Mouse (Mus musculus) embryonic facial prominence, embryonic 10.5 days (tissue): ENCODE results near the gene Dkk1. TPM values are rescaled to one million over a fixed set of nuclear protein-coding genes. Genes with fewer than 3 reads are reported as not detected.
"Not testable (repeated sequence)": the region's sequence is repeated elsewhere in the genome, so short reads cannot be mapped to it uniquely, and the experiment has no call there.

ENCODE experiments used
- DNase-seq: peaks from one replicate; pipeline ENCODE4 v3.0.0-alpha.2; 2017; ENCODE audit warnings: low spot score
- H3K27ac ChIP-seq: fragments of 300-500 bp; sonication (generic); replicated peaks from 2 replicates; pipeline ENCODE4 v1.5.1; 2016; ENCODE audit warnings: mild to moderate bottlenecking
- H3K27me3 ChIP-seq: fragments of 300-500 bp; sonication (generic); replicated peaks from 2 replicates; pipeline ENCODE4 v1.6.1; 2016; ENCODE audit warnings: low read depth, mild to moderate bottlenecking; ENCODE audit not compliant: poor library complexity, severe bottlenecking
- H3K36me3 ChIP-seq: fragments of 300-500 bp; sonication (generic); replicated peaks from 2 replicates; pipeline ENCODE4 v1.6.1; 2016; ENCODE audit warnings: mild to moderate bottlenecking, moderate library complexity
- H3K4me1 ChIP-seq: fragments of 300-500 bp; sonication (generic); 2 replicates; pipeline ENCODE4 v1.6.1; 2016
- H3K4me3 ChIP-seq: fragments of 300-500 bp; sonication (generic); 2 replicates; pipeline ENCODE4 v1.5.1; 2016; ENCODE audit warnings: mild to moderate bottlenecking, moderate library complexity
- H3K9me3 ChIP-seq: fragments of 300-500 bp; sonication (generic); 2 replicates; pipeline ENCODE4 v1.6.1; 2016; ENCODE audit warnings: mild to moderate bottlenecking
- WGBS: fragments of 180-500 bp; shearing (Covaris S2); methylation state at CpG from one replicate; pipeline ENCODE4 v1.1.7; 2016; 5-methylcytosine and 5-hydroxymethylcytosine counted together
- polyA plus RNA-seq: library from polyadenylated mRNA; unstranded; fragments of >200 nt; fragmentation: Nextera tagmentation; extraction: Ambion mirVana; gene quantifications from 2 replicates; pipeline ENCODE4 v1.2.1, GENCODE M21; 2016

The Dkk1 gene
- polyA plus RNA-seq: 11.6 and 16.5 TPM in 2 replicates

DNA sequence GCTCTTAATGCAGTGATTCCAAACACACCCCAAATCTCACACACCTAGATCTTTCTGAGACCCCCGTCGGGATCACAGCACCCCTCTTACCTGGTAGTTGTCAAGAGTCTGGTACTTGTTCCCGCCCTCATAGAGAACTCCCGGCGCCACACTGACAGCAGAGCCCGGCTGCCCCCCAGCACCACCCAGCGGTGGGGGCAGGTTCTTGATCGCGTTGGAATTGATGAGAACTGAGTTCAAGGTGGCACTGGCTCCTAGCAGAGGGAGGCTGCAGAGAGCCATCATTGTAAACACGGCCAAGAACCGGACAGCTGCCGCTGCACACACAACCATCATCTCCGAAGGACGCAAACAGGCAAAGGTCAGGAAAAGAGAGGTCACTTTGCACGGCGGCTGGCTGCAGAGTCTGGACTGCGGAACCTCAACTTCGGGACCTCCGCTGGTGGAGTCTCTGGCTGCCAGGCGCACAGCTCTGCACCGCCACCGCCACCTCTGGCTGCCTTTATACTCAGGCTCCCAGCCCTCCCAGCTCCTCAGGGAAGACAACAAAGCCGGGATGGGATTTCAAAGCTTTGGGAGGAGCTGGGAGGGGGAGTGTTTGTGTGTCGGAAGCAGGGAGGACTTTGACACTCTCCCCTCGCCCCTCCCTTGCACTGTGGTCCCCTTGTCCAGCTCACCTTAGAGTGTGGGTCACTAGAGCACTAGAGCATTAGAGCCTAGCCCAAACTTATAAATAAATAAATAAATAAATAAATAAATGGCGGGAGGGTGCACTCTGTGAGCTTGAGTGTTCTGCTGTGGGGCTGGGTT, at the start of gene Dkk1:
Gene Dkk1, minus strand, starts transcription at position 622 of the 810 bp plus-strand sequence.
- Histone ChIP-seq H3K4me3 (peak within 1 kb of the TSS; percentile 55), H3K4me1 (peaks cover 36% of the 10 kb centered on the region), H3K27ac (peak within 1 kb of the TSS; percentile 62), H3K27me3 (peaks cover 91% of the 10 kb centered on the region), H3K36me3 (no peaks in the 10 kb centered on the region), H3K9me3 (no peaks in the 10 kb centered on the region)
- peak; percentile 83 for DNase-seq
- under 1% methylated on average over 26 of the region's 26 CpGs for WGBS

DNA sequence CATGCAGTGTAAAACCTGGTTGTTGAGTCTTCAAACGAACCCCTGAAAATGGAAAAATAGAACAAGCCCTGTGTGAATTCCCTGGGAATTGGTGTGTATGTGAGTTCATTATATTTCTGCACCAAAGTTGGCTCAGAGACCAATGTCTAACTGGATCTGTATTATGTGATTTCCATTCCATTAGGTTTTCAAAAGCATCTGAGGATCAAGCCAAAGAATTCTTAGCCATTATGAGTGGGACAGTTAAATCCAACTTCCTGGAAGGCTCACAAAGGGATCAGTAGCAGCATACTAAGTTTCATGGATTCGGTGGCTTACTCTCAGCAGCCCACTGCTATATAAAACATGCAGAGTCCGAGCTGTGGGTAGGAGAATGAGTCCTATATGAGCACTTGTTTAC, 36.9 kb upstream of the Dkk1 start:
- Histone ChIP-seq H3K36me3 (no peaks in the 10 kb centered on the region), H3K27ac (no peak overlapping the region), H3K9me3 (no peaks in the 10 kb centered on the region), H3K4me1 (no peaks in the 10 kb centered on the region), H3K27me3 (no peaks in the 10 kb centered on the region), H3K4me3 (no peak overlapping the region)
- no peak for DNase-seq
- WGBS: 80% methylated on average over 3 of the region's 3 CpGs

DNA sequence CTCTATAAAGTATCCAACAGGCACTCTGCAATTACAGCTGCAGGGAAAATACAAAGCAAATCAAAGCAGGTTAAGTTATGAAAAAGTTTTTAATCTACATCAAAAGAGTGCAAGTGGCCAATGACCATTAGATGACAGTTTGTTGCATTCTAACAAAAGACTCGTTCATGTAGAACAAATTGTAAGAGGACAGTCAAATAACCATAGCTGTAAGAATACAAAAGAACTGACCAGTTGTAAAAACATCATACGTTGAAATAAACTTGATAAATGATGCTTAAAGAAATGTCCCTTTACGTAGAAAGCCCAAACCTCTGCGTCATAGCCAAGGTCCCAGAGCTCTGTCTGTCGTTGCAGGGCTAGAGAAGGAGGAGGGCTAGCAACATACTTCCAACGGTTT, 15.1 kb upstream of the Dkk1 start:
- H3K4me1 ChIP-seq: no peaks in the 10 kb centered on the region
- DNase-seq: no peak
- peaks cover 3% of the 10 kb centered on the region; the same call in 1 of the 2 replicates for H3K9me3 ChIP-seq
- no peaks in the 10 kb centered on the region for H3K27me3 ChIP-seq
- no peak overlapping the region for H3K27ac ChIP-seq
- H3K4me3 ChIP-seq: no peak overlapping the region
- WGBS: 80% methylated on average over 6 of the region's 6 CpGs
- no peaks in the 10 kb centered on the region for H3K36me3 ChIP-seq

DNA sequence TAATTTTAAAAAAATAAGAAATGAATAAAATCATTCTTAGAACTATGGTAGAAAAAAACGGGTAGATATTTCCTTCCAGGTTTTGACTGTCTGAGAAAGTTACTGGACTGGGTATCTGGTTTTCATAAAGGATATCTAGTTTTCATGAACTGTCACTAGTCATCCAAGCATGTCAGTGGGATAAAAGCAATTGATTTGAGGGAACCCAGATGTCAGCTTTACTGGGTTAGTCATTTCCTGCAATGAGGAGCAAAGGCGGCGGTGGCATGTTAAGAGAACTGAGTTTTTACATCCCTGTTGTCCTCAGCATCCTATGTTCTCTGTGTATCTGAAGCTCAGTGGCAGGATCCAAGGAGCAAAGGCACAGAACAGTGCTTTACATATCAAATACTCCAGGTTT, 14.4 kb upstream of the Dkk1 start:
- Histone ChIP-seq H3K27ac (no peak overlapping the region), H3K4me3 (no peak overlapping the region), H3K27me3 (no peaks in the 10 kb centered on the region), H3K4me1 (no peaks in the 10 kb centered on the region), H3K9me3 (peaks cover 3% of the 10 kb centered on the region; the same call in 1 of the 2 replicates), H3K36me3 (no peaks in the 10 kb centered on the region)
- DNase-seq: no peak
- 70% methylated on average over 3 of the region's 3 CpGs for WGBS

DNA sequence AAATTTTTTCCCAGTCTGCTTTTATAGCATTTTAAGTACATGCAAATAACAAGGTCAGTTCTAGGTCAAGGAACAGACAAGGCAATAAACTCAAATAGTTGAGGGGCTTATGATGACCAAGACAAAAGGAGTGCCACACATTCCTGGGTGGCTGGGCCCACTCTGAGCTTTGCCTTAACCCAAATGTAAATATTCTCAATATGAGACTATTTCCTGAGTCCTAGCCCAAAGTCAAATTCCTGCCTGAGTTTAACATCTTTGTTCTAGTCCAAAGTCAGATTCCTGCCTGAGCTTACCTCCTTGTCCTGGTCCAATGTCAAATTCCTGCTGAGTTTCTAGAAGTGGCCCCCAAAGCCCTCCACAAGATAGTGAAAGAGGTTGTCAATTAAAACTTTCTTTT, 8.6 kb upstream of the Dkk1 start:
- H3K27me3 ChIP-seq: peaks cover 11% of the 10 kb centered on the region
- no peaks in the 10 kb centered on the region for H3K36me3 ChIP-seq
- peaks cover 3% of the 10 kb centered on the region; the same call in 1 of the 2 replicates for H3K9me3 ChIP-seq
- no peak for DNase-seq
- peaks cover 17% of the 10 kb centered on the region for H3K4me1 ChIP-seq
- H3K4me3 ChIP-seq: no peak overlapping the region
- no peak overlapping the region for H3K27ac ChIP-seq

DNA sequence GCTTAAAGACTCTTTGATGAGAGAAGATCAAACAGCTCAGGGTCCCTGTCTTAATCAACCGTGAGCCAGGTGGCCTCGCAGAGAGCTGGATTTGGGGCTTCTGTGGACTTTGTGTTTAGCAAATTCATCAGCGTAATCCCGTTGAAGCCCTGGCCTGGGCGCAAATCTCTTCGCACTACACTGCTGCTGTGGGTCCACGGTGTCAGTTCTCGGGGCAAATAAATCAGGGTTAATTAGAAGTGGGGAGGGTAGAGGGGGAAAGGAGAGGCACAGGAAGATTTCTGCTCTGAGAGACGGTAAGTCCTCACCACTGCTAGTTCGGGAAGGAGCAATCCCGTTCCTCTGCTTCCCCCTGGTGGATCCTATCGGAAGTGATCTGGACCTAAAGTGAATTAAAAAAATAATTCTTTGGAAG, 5.0 kb upstream of the Dkk1 start:
- peak; percentile 70 for DNase-seq
- Histone ChIP-seq H3K27me3 (peaks cover 46% of the 10 kb centered on the region), H3K4me3 (peak overlapping the region; percentile 47), H3K4me1 (peaks cover 28% of the 10 kb centered on the region), H3K36me3 (no peaks in the 10 kb centered on the region), H3K9me3 (no peaks in the 10 kb centered on the region), H3K27ac (peak overlapping the region; percentile 54; the same call in 1 of the 2 replicates)
- 1% methylated on average over 12 of the region's 12 CpGs for WGBS

DNA sequence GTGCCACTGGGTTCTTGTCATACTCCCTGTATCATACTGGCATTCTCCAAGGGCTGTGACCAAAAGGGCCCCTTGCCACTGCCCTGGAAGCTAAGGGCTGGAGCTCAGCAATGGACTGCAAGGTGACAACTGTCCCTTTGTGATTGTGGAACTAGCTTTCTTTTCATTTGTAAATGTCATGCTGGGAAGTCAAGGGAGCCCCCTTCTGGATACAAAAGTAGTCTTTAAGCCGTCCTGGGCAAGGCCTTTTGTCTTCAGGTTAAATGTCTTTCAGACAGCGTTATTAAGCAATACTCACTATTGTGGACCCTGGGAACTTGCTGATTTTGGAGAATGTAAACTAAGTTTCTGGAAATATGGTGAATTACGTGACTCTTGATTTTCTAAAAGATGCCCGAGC, 4.3 kb upstream of the Dkk1 start:
- Histone ChIP-seq H3K4me3 (no peak overlapping the region), H3K36me3 (no peaks in the 10 kb centered on the region), H3K4me1 (peaks cover 35% of the 10 kb centered on the region), H3K27me3 (peaks cover 53% of the 10 kb centered on the region), H3K9me3 (no peaks in the 10 kb centered on the region), H3K27ac (no peak overlapping the region; the same call in 1 of the 2 replicates)
- 5% methylated on average over 4 of the region's 4 CpGs for WGBS
- no peak for DNase-seq

DNA sequence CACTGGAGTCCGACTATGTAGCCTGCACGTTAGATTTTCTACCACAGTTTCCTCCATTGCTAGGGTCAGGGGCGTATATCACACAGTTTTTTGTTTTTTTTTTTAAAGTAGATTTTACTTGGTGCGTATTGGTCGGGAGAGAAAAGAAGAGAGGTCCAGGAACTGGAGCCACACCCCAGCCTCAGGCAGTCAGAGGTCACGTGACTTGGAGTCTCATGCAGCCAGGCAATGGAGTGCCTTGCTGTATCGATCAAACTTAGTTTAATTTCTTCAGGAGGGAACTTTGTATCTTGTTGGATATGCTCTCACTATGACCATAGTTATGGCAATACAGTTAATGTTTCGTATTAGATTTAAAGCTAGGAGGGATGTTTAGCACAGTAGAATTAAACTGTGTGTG, 2.8 kb upstream of the Dkk1 start:
- Histone ChIP-seq H3K9me3 (no peaks in the 10 kb centered on the region), H3K4me1 (peaks cover 43% of the 10 kb centered on the region), H3K27me3 (peaks cover 68% of the 10 kb centered on the region), H3K27ac (no peak overlapping the region), H3K4me3 (no peak overlapping the region), H3K36me3 (no peaks in the 10 kb centered on the region)
- 57% methylated on average over 8 of the region's 8 CpGs for WGBS
- no peak for DNase-seq

DNA sequence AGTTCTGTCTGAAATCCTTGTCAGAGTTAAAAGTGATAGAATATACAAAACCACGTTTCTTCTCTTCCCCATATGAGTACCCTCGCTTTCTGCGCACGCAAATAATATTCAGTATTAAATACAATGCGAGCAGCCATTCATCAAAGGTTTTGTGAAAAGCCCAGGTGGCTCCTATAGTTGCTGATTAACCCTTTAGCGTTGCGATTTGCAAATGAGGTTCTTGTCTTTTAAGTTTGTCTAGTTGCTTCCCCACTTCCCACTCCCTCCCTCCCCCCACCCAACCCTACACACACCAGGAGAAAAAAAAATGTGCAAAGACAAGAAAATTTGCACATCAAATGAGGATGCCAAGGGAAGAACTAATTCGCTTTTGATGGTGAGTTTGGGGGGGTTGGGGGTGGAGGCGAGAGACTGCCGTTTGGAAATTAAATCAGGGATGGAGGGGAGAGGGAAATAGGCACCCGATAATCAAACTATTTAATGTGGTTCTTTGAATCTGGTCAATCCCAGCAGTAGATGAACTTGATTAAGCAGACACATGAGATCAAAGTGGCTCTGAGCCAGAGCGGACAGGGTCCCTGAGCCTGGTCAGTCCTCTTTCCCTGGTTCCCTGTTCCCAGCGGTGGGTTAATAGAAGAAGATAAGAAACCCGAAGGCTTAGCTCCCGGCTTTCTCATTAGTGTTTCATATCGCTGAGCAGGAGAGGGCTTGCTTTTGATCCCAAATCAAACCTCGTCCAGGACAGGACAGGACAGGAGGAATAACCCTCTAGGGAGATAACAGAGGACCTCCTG, 586 bp upstream of the Dkk1 start:
- Histone ChIP-seq H3K27me3 (peaks cover 90% of the 10 kb centered on the region), H3K4me3 (peak overlapping the region; percentile 55), H3K4me1 (peaks cover 43% of the 10 kb centered on the region), H3K9me3 (no peaks in the 10 kb centered on the region), H3K27ac (peak overlapping the region; percentile 62; the same call in 1 of the 2 replicates), H3K36me3 (no peaks in the 10 kb centered on the region)
- DNase-seq: peak; percentile 29
- WGBS: 1% methylated on average over 17 of the region's 17 CpGs

DNA sequence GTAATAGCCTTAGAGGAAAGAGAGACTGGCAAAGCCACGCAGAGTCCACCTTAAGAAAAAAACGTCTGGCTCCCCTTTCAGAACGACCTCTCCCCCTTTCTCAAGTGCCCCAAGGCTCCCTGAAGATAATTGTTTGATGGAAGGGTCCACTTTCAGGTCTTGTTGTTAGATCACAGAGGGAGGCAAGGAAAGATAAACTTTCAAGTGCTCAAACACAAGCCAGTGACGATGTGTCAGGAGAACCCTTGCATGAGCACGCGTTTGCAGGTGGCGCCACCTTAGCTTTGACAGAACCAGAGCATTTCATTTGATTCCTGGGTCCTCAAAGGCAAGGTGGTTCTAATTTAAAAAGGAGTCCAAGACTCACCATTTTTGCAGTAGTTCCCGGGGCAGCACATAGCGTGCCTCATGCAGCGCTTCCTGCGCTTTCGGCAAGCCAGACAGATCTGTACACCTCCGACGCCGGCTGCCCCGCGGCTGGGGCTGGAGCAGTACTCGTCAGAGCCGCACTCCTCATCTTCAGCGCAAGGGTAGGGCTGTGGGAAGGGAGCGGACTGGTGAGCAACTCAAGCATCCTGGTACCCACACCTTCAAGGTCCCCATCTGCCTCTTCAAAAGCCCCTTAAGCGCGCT, 938 bp downstream of the Dkk1 start:
- DNase-seq: peak; percentile 67
- peak overlapping the region; percentile 55 for H3K4me3 ChIP-seq
- no peaks in the 10 kb centered on the region for H3K9me3 ChIP-seq
- WGBS: under 1% methylated on average over 23 of the region's 23 CpGs
- H3K4me1 ChIP-seq: peaks cover 29% of the 10 kb centered on the region
- H3K36me3 ChIP-seq: no peaks in the 10 kb centered on the region
- H3K27ac ChIP-seq: peak overlapping the region; percentile 62; the same call in 1 of the 2 replicates
- peaks cover 93% of the 10 kb centered on the region for H3K27me3 ChIP-seq

DNA sequence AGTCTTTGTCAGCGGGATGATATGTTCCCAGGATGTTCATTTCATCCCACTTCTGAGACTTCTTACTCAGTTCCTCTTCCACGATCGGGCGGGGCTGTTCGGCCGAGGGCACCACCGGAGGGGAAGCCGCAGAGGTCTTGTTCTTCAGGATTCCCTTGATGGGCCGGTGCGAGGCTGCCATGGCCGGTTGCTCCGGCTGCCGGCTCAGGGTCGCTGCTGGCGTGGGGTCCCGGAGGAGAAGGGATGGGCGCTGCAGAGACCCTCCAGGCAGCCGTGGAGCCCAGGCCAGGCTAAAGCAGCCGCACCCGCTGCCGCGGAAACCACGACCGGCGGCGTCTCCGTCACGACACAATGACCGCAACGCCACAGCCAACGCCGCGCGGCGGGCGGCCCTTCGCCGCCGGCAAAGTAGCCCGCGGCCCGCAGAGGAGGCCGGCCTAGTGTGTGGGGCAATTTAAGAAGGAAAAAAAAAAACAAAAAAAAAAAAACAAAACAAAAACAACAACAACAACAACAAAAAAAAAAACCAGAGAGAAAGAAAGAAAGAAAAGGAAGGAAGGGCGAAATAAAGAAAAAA, 10.0 kb downstream of the Dkk1 start:
- WGBS: 1% methylated on average over 44 of the region's 44 CpGs
- H3K27ac ChIP-seq: peak overlapping the region; percentile 73
- peaks cover 50% of the 10 kb centered on the region for H3K27me3 ChIP-seq

DNA sequence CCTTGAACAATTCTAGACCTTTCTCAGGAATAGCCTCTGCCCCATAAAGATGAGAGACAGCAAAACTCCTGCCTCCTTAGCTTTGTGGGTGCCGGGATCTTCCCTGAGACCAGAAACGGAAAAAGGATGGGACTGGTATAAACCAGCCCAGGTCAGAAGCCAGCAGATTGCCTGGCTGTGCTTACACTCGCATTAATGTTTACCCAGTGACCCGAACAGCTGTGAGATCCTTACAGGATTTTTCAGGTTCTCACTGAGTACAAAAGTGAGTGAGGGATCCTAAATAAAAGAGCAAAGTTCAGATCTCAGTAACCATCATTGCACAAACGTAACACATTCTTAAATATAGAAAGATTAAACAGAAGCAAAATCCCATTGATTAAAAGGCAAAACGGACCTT, 32.7 kb downstream of the Dkk1 start:
- H3K4me1 ChIP-seq: peaks cover 3% of the 10 kb centered on the region
- WGBS: 72% methylated on average over 6 of the region's 6 CpGs
- no peak overlapping the region for H3K27ac ChIP-seq
- H3K9me3 ChIP-seq: no peaks in the 10 kb centered on the region
- H3K27me3 ChIP-seq: no peaks in the 10 kb centered on the region
- H3K36me3 ChIP-seq: no peaks in the 10 kb centered on the region
- DNase-seq: no peak
- H3K4me3 ChIP-seq: no peak overlapping the region

More for the DNA sequence above, 10.0 kb downstream of the Dkk1 start:
- H3K4me3 ChIP-seq: peak overlapping the region; percentile 57
- H3K36me3 ChIP-seq, H3K9me3 ChIP-seq, H3K4me1 ChIP-seq: not testable (repeated sequence)
- peak; percentile 54 for DNase-seq
